ENCODE assay signal across 14 mouse cellular contexts in the genomic region with DNA sequence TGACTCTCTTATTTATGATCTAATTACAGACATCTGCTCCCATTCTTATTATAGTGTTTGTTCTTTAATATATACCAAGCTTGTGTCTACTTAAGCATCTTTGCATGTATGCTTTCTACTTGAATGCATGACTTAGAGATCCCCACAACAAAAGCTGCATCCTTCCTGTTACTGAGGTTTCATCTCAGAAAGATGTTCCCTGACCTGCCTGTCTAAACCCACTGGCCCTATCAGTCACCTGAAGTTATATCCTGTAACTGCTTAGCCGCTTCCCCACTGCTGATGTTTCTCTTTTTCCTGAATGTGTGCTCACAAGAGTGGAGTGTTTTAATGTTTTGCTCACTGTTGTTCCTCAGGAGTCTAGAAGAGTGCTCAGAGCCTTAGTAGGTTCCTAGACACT.
DNase-seq lines count a peak whose midpoint lies in the region.
"Had no signal": no experiment of that assay in that cellular context is flagged by ENCODE, and none has a peak within 500 bp of the region (broad histone marks: within the 10 kb centered on the region; RNA-seq: fewer than 3 reads in every experiment).

No protein-coding gene starts in this region.

- DNase-seq in spleen, postnatal 36 days (ENCODE audit: low spot score in 2 of 2): peak; percentile 15 to 22
- no peak for DNase-seq in spleen, adult 12 weeks (ENCODE audit: low spot score)
- DNase-seq in CD4-positive helper T cell, adult 2 months (ENCODE audit: low read depth, low spot score): peak; percentile 63
- peak; percentile 66 for DNase-seq in T-cell, adult 2 months (ENCODE audit: low spot score)
- DNase-seq in naive thymus-derived CD4-positive, alpha-beta T cell, adult 2 months (ENCODE audit: low read depth): peak; percentile 71
- no peak for DNase-seq in left cerebral cortex, adult 9 months (ENCODE audit: low spot score in 2 of 2)
- DNase-seq in cerebellum, postnatal 10 days: no peak
- no peak for DNase-seq in urinary bladder, postnatal 14 days (ENCODE audit: low spot score)
- DNase-seq: B cell, adult 2 months; cerebellum, adult 18-20 months; cerebellum, adult 9-11 months; forebrain, postnatal 0 days; gastrocnemius, postnatal 14 days; heart, adult 2 months had no signal

Comparison
In these comparisons a context has a peak if more than half of its experiments do, and no peak if none do; other contexts are left out.
1. DNase-seq: peak in spleen, postnatal 36 days (2 of 2), CD4-positive helper T cell, adult 2 months (single experiment), T-cell, adult 2 months (single experiment) and naive thymus-derived CD4-positive, alpha-beta T cell, adult 2 months (single experiment); none in spleen, adult 12 weeks (single experiment), left cerebral cortex, adult 9 months (0 of 2), cerebellum, postnatal 10 days (0 of 2) and urinary bladder, postnatal 14 days (single experiment).